Mouse (Mus musculus): Measurements from ENCODE around the gene Gm3542. TPM values are rescaled to one million over a fixed set of nuclear protein-coding genes. Genes with fewer than 3 reads are reported as not detected.
"Not testable (repeated sequence)": the region's sequence is repeated elsewhere in the genome, so short reads cannot be mapped to it uniquely, and the experiment has no call there.

Gm3542 gene
- not detected in 2 replicates for polyA plus RNA-seq (2014; fragmentation: Nextera tagmentation; extraction: Ambion mirVana)

GRCm38 (mm10) chr14:5334828-5335227 is at the start of gene Gm3542:
Gene Gm3542 (minus strand): TSS chr14:5334928.
- H3K9ac ChIP-seq (ENCODE audit: low read length); H3K4me1 ChIP-seq (ENCODE audit: control insufficient read depth, insufficient read depth, low read length); H3K4me2 ChIP-seq (ENCODE audit: low read length); H3K27ac ChIP-seq (ENCODE audit: low read depth, low read length); H3K4me3 ChIP-seq (ENCODE audit: low read depth, low read length); ATAC-seq; H3K27me3 ChIP-seq (replicated peaks; ENCODE audit: control insufficient read depth, insufficient read depth, low read length); DNase-seq (ENCODE audit: low spot score); H3K9me3 ChIP-seq (replicated peaks; ENCODE audit: control insufficient read depth, low read length); H3K36me3 ChIP-seq (ENCODE audit: control insufficient read depth, insufficient read depth, low read length): not testable (repeated sequence)
- no CpG with 5 or more reads among the region's 2 CpGs for WGBS

Other genes starting within 250 kb of the Gm3542 start
- not detected in 2 replicates for gene Gm8279, start 203.4 kb downstream of the Gm3542 start, polyA plus RNA-seq (2014; fragmentation: Nextera tagmentation; extraction: Ambion mirVana)
- not detected in 2 replicates for gene Gm3317, start 170.4 kb downstream of the Gm3542 start, polyA plus RNA-seq (2014; fragmentation: Nextera tagmentation; extraction: Ambion mirVana)
- not detected in 2 replicates for gene Gm8271, start 149.1 kb downstream of the Gm3542 start, polyA plus RNA-seq (2014; fragmentation: Nextera tagmentation; extraction: Ambion mirVana)
- 0.18 TPM in 1 of 2 replicates, not detected in the other for gene Gm3526, start 74.3 kb downstream of the Gm3542 start, polyA plus RNA-seq (2014; fragmentation: Nextera tagmentation; extraction: Ambion mirVana)
- 0.50 and 0.56 TPM in 2 replicates for gene Gm3500, start 54.1 kb upstream of the Gm3542 start, polyA plus RNA-seq (2014; fragmentation: Nextera tagmentation; extraction: Ambion mirVana)
- 0.50 TPM in 1 of 2 replicates, not detected in the other for gene Gm3194, start 120.5 kb upstream of the Gm3542 start, polyA plus RNA-seq (2014; fragmentation: Nextera tagmentation; extraction: Ambion mirVana)
- not detected in 2 replicates for gene Gm8246, start 142.9 kb upstream of the Gm3542 start, polyA plus RNA-seq (2014; fragmentation: Nextera tagmentation; extraction: Ambion mirVana)
- not detected in 2 replicates for gene Gm3187, start 149.3 kb upstream of the Gm3542 start, polyA plus RNA-seq (2014; fragmentation: Nextera tagmentation; extraction: Ambion mirVana)
- gene Gm3488, start 166.7 kb upstream of the Gm3542 start, polyA plus RNA-seq (2014; fragmentation: Nextera tagmentation; extraction: Ambion mirVana), result 11.8 and 12.3 TPM in 2 replicates
- gene Gm3532, start 203.6 kb upstream of the Gm3542 start, polyA plus RNA-seq (2014; fragmentation: Nextera tagmentation; extraction: Ambion mirVana), result not detected in 2 replicates

Measured in forebrain, embryonic 14.5 days (tissue).